Mouse (Mus musculus): Measurements from ENCODE around the gene Cnpy3. TPM values are rescaled to one million over a fixed set of nuclear protein-coding genes. Genes with fewer than 3 reads are reported as not detected.

Gene Cnpy3
- polyA plus RNA-seq, 2 experiments: 67.3 to 69.3 TPM

- 5% methylated on average over 30 of the region's 41 CpGs for WGBS
- DNase-seq (ENCODE audit: low spot score) (no peak), ATAC-seq (ENCODE audit: low FRiP score, low read depth) (peak; percentile 72)
- Histone ChIP-seq H3K4me3 (replicated peaks; ENCODE audit: low read length) (peak overlapping the region; percentile 91), H3K9ac (ENCODE audit: low read depth, low read length, severe bottlenecking) (peak overlapping the region; percentile 92), H3K4me2 (replicated peaks; ENCODE audit: low read depth, low read length, severe bottlenecking) (peak overlapping the region; percentile 73), H3K9me3 (ENCODE audit: control insufficient read depth, low read length) (no peaks in the 10 kb centered on the region), H3K27ac (replicated peaks; ENCODE audit: low read depth, low read length) (peak overlapping the region; percentile 83), H3K36me3 (ENCODE audit: control insufficient read depth, insufficient read depth, low read length) (peaks cover 8% of the 10 kb centered on the region), H3K27me3 (ENCODE audit: control insufficient read depth, insufficient read depth, low read length) (no peaks in the 10 kb centered on the region), H3K4me1 (ENCODE audit: control insufficient read depth, insufficient read depth, low read length) (peaks cover 22% of the 10 kb centered on the region)
- TF ChIP-seq POLR2A (IDR thresholded peaks at IDR 0.05; ENCODE audit: borderline replicate concordance, extremely low read depth, insufficient read depth, insufficient read length): no peak; the same call in 1 of the 2 replicates
Observed at GRCm38 (mm10) chr17:46703971-46704886, 47.8 kb downstream of the Cnpy3 start.

DNA sequence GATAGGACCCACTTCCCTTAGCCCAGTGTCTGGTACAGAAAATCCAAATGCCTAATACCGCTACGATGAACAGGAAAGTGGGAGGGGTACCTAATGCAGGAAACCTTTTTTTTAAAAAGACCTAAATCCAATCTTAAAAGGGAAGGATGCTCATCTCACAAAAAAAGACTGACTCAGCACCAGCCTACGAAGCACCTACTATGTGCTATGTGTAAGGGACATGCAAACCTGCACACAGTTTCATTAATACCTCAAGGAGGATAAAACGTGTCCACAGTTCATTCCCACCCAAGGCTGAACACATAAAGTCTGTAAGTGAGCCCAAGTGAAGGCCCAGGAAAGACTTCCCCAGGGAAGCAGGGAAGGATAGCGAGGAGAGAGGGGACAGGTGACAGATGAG lies 49.5 kb downstream of the Cnpy3 start:
- Histone ChIP-seq H3K4me1 (ENCODE audit: control insufficient read depth, insufficient read depth, low read length) (peaks cover 22% of the 10 kb centered on the region), H3K27ac (replicated peaks; ENCODE audit: low read depth, low read length) (no peak overlapping the region), H3K9ac (ENCODE audit: low read depth, low read length, severe bottlenecking) (peak overlapping the region; percentile 41; the same call in 1 of the 2 replicates), H3K4me2 (replicated peaks; ENCODE audit: low read depth, low read length, severe bottlenecking) (no peak overlapping the region), H3K36me3 (ENCODE audit: control insufficient read depth, insufficient read depth, low read length) (peaks cover 24% of the 10 kb centered on the region), H3K27me3 (ENCODE audit: control insufficient read depth, insufficient read depth, low read length) (no peaks in the 10 kb centered on the region), H3K9me3 (ENCODE audit: control insufficient read depth, low read length) (no peaks in the 10 kb centered on the region), H3K4me3 (replicated peaks; ENCODE audit: low read length) (no peak overlapping the region)
- DNase-seq (ENCODE audit: low spot score) (no peak), ATAC-seq (ENCODE audit: low FRiP score, low read depth) (no peak)
- TF ChIP-seq POLR2A (IDR thresholded peaks at IDR 0.05; ENCODE audit: borderline replicate concordance, extremely low read depth, insufficient read depth, insufficient read length): no peak
- 89% methylated on average over 5 of the region's 5 CpGs for WGBS

DNA sequence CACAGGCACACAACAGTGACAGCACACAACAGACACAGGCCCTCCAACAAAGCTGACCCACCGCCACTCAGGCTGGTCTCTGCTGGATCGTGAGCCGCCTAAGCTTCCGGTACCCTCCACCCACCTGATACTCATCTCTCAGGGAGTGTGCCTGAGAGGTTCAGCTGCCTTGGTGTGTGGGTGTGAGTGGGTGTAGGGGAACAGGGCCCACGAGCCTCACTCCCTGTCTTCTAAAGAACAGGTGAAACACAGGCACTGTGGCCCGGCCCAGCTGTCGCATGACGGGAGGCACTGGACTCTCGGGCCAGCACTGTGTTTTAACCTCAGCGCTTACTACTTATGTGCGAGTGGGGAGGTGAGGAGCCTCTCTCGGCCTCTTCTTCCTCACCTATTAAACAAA lies 49.9 kb downstream of the Cnpy3 start:
- Histone ChIP-seq H3K27ac (replicated peaks; ENCODE audit: low read depth, low read length) (no peak overlapping the region), H3K4me2 (replicated peaks; ENCODE audit: low read depth, low read length, severe bottlenecking) (no peak overlapping the region), H3K36me3 (ENCODE audit: control insufficient read depth, insufficient read depth, low read length) (peaks cover 27% of the 10 kb centered on the region), H3K4me1 (ENCODE audit: control insufficient read depth, insufficient read depth, low read length) (peaks cover 22% of the 10 kb centered on the region), H3K27me3 (ENCODE audit: control insufficient read depth, insufficient read depth, low read length) (no peaks in the 10 kb centered on the region), H3K9ac (ENCODE audit: low read depth, low read length, severe bottlenecking) (0 out of 2 replicates have a peak overlapping the region, but pooled peaks have one; percentile 12), H3K4me3 (replicated peaks; ENCODE audit: low read length) (no peak overlapping the region), H3K9me3 (ENCODE audit: control insufficient read depth, low read length) (no peaks in the 10 kb centered on the region)
- DNase-seq (ENCODE audit: low spot score) (no peak), ATAC-seq (ENCODE audit: low FRiP score, low read depth) (no peak)
- 86% methylated on average over 11 of the region's 12 CpGs for WGBS
- TF ChIP-seq POLR2A (IDR thresholded peaks at IDR 0.05; ENCODE audit: borderline replicate concordance, extremely low read depth, insufficient read depth, insufficient read length): no peak

DNA sequence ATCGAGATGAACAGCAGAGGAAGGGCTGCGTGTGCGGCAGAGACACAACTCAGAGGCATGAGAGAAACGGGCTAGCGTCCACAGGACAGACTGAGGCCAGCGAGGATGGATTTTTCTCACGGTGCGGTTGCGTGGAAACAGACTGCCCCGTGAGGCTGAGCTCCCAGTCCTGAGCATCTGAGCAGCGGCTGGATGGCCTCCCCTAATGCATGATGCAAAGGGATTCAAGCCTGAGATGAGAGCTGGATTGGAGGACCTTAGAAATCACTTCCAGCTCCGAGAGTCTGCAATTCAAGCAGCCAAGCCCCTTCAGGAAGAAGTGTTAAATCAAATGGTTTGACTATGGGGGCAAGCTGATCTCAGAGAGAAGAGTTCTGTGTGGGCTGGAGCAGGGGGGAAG lies 50.5 kb downstream of the Cnpy3 start:
- Histone ChIP-seq H3K4me3 (replicated peaks; ENCODE audit: low read length) (no peak overlapping the region), H3K4me2 (replicated peaks; ENCODE audit: low read depth, low read length, severe bottlenecking) (no peak overlapping the region), H3K27me3 (ENCODE audit: control insufficient read depth, insufficient read depth, low read length) (no peaks in the 10 kb centered on the region), H3K4me1 (ENCODE audit: control insufficient read depth, insufficient read depth, low read length) (peaks cover 22% of the 10 kb centered on the region), H3K9me3 (ENCODE audit: control insufficient read depth, low read length) (no peaks in the 10 kb centered on the region), H3K27ac (replicated peaks; ENCODE audit: low read depth, low read length) (no peak overlapping the region), H3K9ac (ENCODE audit: low read depth, low read length, severe bottlenecking) (0 out of 2 replicates have a peak overlapping the region, but pooled peaks have one; percentile 12), H3K36me3 (ENCODE audit: control insufficient read depth, insufficient read depth, low read length) (peaks cover 27% of the 10 kb centered on the region)
- WGBS: 88% methylated on average over 12 of the region's 12 CpGs
- TF ChIP-seq POLR2A (IDR thresholded peaks at IDR 0.05; ENCODE audit: borderline replicate concordance, extremely low read depth, insufficient read depth, insufficient read length): no peak
- no peak for ATAC-seq (ENCODE audit: low FRiP score, low read depth)
- no peak for DNase-seq (ENCODE audit: low spot score)

DNA sequence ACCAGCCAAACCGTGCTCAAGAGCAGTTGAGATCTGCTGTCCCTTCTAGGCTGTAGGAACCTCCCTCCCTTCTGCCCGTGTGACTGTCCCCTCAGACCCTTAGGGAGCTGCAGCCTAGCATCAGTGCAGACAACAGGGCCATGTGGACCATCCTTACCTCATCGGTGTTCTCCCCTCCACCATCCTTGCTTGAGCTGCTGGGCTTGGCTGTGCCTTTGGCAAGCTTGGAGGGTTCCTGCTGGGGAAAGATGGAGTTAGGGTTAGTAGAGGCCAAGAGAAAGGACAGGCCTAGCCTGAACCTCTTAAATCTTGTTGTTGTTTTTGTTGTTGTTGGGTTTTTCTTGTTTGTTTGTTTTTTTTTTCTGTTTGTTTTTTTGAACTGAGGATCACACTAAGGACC lies 52.1 kb downstream of the Cnpy3 start:
- Histone ChIP-seq H3K36me3 (ENCODE audit: control insufficient read depth, insufficient read depth, low read length) (peaks cover 27% of the 10 kb centered on the region), H3K4me1 (ENCODE audit: control insufficient read depth, insufficient read depth, low read length) (peaks cover 18% of the 10 kb centered on the region), H3K4me3 (replicated peaks; ENCODE audit: low read length) (no peak overlapping the region), H3K9me3 (ENCODE audit: control insufficient read depth, low read length) (no peaks in the 10 kb centered on the region), H3K4me2 (replicated peaks; ENCODE audit: low read depth, low read length, severe bottlenecking) (no peak overlapping the region), H3K9ac (ENCODE audit: low read depth, low read length, severe bottlenecking) (no peak overlapping the region), H3K27ac (replicated peaks; ENCODE audit: low read depth, low read length) (no peak overlapping the region), H3K27me3 (ENCODE audit: control insufficient read depth, insufficient read depth, low read length) (no peaks in the 10 kb centered on the region)
- ATAC-seq (ENCODE audit: low FRiP score, low read depth) (no peak), DNase-seq (ENCODE audit: low spot score) (no peak)
- TF ChIP-seq POLR2A (IDR thresholded peaks at IDR 0.05; ENCODE audit: borderline replicate concordance, extremely low read depth, insufficient read depth, insufficient read length): no peak
- 87% methylated on average over 3 of the region's 3 CpGs for WGBS

Data from limb, embryonic 14.5 days (tissue).